Mouse (Mus musculus) left cerebral cortex, adult 9 months (tissue): ENCODE measurements around the gene Vasn.

Source experiments
- DNase-seq, 2 experiments: peaks; one replicate each; pipeline ENCODE4 v3.0.0; 2022; ENCODE audit warnings: low spot score in 2 of 2

The Vasn gene

DNA sequence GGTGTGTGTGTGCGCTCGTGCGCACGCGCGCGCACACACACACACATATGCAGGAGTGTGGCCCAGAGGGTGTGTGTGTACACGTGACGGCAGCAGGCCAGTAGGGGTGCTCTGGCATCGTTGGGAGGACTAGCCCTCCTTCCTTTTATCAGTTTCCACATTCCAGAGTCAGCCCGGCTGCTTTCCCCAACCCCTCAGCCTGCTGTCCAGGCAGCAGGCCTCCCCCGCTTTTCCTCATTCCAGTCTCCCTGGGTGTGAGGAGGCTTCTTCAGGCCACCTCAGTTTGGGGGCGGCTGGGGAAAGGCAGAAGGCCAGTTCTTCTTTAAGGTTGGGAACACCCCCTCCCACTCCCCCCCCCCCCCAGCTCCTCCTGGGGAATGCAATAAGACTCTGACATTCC is 2.4 kb downstream of the Vasn start:
- DNase-seq, result peak; percentile 60 to 74

DNA sequence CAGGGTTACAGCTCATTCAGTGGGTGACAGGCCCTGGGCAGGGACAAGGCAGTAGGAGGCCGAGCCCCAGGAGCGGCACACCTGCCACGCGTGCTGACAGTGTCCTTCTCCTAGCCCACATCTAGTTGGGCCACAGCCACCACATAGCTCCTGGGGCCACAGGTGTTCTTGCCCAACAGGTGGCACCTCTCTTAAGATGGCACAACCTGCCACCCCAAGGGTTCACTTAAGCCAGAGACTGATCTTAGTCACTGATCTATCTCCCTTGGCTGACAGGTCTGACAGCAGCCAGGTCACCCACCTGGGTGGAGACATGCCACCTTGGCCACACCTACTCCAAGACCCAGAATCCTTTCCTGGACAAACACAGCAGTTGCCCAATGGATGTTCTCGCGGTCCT is 3.2 kb downstream of the Vasn start:
- DNase-seq, result no peak

DNA sequence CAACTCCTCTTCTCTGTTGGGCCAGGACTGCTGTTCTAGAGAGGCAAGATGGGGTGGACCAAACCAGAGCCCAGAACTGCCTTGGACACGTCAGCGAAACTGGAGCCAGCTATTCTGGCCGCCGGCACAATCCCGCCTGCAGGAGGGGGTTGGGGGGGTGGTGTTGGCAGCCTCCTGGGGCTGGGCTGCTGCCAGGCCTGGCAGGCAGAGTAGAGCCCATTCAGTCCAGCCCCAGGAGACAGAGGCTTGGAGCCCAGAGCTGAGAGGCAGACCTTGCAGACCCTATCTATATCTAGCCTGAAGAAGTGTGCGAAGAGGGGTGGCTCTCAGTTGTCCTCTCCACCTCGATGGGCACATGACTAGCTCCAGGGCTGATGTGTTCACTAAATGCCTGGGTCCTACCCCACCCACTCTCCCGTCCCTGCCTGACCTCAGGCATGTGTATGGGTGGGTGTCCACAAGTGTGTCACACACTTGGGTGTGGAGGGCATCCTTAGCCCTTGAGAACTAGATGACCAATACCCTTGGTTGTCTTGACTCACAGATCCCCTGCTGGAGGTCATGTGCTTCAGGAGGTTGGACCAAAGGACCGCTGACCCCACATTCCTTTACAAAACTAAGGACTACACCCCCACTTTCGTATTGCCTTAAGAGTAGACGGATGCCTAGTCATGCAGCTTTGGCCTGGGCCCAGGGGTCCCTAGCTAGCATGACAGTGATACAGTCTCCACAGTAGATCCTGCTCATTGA is 4.1 kb downstream of the Vasn start:
- DNase-seq, result peak in 1 of 2 experiments; percentile 84

DNA sequence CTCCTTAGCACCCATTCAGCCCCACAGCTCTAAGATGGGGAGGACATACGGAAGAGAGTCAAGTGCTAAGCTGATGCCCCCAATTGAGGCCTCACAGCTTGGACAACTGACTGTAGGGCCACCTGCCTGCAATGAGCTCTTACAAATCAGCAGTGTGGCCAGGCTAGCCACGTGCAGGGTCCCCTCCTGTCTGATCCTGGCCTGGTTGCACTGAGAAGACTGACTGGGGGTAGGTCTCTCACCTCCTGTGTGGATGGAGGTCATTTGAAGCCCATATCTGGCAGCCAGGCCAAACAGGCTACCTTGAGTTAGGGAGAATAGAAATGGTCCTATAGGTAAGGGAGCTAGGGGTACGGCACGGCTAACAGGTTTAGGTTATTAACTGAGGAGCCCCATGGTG is 6.1 kb downstream of the Vasn start:
- DNase-seq, result no peak

DNA sequence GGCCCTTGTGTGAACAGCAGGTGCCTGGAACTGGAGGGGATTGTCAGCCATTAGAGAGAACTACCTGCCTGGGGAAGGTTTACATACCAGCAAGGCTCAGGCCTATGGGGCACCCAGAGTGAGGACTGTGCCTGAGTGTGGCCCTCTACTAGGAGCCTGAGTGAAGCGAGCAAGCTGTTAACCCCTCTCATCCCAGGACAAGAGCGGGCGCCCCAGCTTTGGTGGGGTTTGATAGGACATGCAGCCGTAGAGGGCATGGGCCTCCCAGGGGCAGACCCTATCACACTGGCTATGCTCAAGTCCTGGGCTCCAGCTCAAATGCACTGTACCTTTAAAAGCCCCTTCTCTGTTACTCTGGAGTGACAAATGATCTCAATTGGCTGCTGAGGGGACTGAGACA is 7.1 kb downstream of the Vasn start:
- no peak for DNase-seq

DNA sequence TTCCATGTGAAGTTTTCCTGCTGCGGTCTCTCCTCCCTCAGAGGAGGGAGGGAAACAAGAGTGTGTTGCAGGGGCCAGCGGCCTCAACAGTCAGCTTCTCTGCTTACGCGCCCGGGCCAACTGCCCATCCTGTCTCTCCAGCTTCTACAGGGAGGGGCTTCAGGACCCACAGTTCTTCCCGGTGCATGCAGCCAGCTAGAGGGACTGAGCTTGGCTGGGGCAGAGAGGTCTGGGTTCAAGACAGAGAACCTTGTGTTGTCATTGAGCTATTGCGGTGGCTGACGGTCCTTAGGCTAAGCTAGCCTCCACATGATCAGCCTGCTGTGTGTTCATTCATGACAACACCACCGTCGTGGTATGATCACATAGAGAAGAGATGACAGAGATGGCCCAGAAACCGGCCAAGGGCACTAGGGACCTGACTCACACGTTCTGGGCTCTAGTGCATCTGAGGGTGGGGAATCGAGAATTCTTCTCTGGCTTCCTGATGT is 8.0 kb downstream of the Vasn start:
- DNase-seq, result no peak

DNA sequence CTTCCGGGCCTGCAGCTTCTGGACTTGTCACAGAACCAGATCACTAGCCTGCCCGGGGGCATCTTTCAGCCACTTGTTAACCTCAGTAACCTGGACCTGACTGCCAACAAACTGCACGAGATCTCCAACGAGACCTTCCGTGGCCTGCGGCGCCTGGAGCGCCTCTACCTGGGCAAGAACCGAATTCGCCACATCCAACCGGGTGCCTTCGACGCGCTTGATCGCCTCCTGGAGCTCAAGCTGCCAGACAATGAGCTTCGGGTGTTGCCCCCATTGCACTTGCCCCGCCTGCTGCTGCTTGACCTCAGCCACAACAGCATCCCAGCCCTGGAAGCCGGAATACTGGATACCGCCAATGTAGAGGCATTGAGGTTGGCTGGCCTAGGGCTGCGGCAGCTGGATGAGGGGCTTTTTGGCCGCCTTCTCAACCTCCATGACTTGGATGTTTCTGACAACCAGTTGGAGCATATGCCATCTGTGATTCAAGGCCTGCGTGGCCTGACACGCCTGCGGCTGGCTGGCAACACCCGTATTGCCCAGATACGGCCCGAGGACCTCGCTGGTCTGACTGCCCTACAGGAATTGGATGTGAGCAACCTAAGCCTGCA is 8.8 kb downstream of the Vasn start:
- DNase-seq, result no peak

DNA sequence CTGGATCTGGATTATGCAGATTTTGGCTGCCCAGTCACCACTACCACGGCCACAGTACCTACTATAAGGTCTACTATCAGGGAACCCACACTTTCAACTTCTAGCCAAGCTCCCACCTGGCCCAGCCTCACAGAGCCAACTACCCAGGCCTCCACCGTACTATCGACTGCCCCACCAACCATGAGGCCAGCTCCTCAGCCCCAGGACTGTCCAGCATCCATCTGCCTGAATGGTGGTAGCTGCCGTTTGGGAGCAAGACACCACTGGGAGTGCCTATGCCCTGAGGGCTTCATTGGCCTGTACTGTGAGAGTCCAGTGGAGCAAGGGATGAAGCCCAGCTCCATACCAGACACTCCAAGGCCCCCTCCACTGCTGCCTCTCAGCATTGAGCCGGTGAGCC is 9.5 kb downstream of the Vasn start:
- DNase-seq, result no peak

DNA sequence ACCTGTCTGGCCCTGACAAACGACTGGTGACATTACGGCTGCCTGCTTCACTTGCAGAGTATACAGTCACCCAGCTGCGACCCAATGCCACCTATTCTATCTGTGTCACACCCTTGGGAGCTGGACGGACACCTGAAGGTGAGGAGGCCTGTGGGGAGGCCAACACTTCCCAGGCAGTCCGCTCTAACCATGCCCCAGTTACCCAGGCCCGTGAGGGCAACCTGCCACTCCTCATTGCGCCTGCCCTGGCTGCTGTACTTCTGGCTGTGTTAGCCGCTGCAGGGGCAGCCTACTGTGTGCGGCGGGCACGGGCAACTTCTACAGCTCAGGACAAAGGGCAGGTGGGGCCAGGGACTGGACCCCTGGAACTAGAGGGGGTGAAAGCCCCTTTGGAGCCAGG is 10.0 kb downstream of the Vasn start:
- no peak for DNase-seq

DNA sequence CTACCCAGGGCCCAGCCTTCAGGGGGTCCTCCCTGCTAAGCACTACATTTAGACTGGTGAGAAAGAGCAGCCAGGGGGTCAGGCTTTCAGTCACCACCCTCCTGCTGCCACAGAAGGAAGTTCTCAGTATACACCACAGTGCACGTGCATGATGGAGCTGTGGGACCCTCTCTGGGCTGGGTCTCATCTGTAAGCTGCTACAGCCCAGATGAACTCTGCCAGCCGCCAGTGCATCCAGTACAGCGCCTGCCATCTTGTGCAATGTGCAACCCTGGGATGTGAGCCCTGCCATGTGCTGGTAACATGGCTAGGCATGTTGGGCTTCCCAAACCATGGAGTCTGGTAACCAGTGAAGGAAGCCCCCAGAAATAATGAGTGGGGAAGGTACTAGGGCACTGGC is 10.4 kb downstream of the Vasn start:
- DNase-seq, result no peak

DNA sequence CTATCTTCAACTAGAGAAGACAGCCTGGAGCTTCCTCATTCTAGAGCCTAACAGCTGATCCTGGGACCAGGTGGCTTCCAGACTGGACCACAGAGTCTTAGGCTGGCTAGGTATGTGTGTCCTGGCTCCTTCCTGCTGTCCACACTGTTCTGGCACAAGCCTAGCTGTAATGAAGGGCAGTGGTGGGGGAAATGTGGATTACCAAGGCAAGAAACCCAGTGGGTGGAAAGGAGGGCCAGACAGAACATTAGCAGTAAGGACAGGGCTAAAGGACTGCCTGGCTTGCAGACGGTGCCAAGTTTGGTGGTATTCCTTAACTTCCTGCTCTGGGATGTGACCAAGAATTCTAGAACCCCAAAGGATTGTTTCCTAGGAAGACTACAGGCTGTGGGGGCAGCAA is 11.3 kb downstream of the Vasn start:
- DNase-seq, result no peak

DNA sequence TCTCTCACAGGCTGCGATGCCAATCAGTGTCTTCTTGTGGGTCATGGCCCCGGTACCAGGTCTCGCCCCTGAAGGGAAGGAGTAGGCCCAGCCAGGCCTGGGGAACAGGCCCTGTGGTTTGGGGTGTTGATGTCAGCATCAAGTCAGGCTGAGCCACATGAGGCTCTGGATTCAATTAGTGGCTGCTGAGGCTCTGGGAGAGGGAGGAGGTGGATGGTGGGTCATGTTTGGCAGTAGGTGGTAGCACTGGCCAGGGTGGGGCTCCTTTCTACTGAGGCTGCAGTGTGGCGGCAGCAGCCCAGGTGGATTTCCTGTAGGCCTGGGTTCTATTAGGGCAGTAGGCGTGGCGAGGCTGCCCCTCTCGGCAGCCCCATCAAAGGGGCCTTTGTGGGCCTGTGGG is 11.9 kb downstream of the Vasn start:
- no peak for DNase-seq

DNA sequence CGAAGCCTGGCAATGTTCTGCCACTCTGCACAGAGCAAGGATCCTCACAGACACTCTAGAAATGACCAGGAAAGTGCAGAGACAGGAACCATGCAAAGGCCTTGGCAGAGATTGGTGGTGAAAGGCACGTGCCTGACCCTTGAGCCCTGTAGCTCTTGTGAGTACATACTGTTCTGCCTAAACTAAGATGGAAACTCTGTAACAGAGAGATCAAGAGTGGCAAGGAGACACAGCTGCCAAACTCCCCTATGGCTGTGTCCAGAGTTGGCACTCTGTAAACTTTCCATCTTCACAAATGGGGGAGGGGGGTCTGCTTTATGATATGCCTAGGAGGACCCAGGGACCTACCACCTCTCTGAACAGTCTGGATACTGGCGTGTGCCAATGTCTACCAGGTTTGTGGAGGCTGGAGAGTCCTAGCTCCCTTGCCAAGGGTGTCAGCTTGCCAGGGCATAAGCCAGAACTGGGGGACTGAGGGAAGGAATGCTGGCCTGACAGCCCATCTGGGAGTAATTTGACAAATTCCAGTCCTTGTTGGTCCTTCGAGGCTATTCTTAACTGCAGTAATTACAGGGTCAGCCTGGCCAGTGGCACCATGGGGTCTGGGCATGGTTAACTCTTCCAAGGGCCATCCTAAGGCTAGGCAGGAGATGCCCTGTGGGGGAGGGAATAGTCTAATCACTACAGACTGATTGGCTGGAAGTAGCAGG is 13.1 kb downstream of the Vasn start:
- no peak for DNase-seq

DNA sequence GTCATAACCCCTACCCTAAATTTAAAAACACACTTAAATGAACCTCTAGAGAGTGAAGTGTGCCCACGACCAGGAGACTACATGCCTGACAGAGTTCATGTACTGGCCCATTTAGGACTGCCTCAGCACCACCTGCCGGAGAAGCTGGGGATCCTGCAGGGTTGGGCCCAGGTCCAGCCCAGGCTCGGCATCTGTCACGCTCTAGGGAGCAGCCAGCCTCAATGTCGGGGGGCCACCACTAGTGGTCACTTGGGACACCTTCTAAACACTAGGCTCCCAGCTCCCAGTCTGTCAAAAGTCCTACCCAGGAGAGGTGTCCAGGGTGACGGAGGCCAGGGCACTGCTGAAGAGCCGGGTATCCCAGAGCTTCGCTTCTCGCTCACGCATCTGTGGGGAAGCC is 15.0 kb downstream of the Vasn start:
- no peak for DNase-seq

DNA sequence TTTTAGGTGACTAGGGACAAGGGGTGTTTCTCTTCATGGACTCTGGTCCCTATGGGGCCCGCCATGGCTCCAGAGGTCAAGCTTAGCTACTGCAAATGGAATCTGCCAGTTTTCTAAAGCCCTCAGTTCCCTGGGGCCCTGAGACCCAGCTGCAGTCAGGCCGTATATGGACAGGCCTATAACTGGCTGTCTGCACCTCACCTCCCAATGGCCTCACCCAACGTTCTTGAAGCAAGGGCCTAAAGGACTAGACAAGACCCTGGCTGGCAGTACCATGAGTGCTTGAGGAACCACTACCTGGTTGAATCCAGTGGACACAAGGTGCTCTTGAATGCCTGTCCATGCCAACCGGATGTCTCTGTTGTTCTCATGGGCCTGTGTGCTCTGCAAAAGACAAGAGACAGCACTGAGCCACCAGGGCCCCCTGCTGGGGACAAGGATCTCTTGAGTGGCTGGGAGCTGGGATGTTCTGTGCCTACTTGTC is 15.6 kb downstream of the Vasn start:
- no peak for DNase-seq

DNA sequence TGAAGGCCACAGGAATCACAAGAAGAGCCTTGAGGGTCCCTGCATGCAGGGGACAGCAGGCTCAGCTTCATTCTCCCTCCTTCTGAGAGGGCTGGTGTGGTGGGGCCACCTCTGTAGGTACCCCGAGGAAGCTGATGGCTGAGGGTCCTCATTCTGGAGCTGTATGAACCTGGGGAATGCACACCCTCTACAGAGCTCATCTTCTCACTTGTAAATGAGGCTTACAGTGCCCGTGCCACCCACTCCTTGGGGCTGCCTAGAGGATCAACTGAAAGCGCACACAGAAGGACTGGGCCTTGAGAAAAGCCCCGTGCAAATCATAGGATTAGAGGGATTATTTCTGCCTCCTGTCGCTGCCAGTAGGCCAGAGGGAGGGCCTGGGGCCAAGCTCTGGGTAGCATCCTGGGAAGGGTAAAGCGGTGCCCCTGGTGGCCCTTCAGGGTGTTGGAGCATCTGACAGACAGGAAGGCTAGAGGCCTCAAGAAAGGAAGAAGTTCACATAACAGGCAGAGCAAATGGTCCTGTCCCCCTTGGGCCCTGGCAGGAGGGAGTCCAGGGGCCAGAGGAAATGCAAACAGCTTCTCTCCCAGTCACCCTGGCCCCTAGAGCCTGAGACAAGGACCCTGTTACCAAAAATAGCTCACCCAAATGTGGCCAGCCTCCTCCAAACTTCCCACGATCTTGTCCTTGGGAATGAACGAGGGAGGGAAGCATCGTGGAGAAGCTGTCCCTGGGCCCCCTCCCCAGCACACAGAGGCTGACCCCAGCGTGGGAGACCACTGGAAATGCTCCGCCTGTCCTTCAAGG is 16.2 kb downstream of the Vasn start:
- DNase-seq, result no peak

DNA sequence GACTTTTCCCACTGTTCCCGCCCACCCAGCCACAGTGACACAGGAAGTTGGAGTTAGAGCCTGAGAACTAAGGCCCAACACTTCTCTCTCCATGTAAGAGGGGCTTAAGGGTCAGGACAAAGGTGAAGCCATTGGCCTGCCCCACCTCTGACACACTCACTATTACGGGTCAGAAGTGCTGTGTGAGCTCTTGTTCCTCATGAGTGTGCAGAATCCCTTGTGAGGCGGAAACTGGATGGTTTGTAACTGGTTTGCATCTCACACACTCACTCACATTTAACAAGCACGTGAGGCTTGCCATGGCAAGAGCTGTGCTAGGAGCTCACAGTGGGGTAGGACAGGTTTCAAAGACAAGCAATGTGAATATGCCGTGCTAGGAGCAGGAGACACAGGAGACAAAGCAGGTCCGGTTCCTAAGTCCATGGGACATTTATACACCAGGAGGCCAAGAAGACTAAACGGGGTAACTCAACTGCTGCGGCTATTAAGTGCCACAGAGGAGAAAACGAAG is 16.9 kb downstream of the Vasn start:
- DNase-seq, result no peak

DNA sequence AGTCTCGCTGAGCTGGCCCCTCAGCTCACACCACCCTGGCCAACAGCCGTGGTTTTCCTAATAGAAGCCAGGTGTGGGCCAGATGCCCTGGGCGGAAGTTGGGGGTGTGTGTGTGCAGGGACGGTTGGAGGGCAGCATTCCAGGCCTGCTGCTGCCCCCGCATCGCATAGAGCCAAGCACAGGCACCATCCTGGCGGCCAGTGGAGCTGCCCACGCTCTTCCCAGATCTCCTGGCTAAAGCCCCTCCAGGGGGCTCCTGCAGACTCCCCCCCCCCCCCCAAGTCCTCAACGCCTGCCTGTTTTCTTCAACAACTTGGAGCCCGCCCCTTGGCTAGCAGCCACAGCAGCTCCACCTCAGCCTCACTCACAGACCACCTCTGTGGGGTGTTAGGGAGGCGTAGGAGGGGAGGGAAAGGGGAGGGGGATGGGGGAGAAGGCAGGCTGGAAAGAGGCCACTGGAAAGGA is 19.1 kb downstream of the Vasn start:
- peak in 1 of 2 experiments; percentile 62 for DNase-seq

DNA sequence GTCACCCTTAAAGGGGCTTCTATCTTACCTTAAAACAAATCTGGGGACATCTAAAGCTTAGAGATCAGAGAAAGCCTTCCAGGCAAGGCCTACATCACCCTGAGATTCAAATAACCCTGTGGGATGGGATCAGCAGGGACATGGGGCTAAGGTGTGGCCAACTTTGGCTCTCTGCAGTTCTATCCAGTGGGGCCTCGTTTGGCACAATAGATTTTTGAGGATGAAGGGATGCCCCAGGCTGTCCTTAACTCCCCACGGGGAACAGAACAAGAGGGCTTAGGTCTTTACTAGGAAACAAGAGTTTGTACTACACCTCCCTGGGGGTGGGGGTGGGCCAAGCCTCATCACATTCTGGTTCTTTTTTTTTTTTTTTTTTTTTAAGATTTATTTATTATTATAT is 19.6 kb downstream of the Vasn start:
- no peak for DNase-seq

DNA sequence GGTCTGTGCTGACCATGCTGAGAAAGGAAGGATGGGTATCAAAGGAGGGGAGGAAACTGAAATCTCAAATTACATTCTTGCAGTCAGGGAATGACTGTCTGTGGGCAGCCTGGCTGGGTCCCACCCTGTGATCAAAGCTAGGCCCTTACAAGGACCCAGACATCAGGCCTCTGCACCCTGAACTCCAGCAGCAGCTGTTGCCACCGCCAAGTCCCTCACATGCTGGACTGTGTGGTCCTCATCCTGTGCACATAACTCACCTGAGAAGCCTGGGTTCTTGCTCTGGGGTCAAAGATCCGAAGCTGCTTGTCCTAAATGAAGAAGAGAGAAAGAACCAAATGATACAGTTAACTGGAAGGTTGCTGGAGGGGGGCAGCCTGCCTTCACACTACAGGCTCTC is 21.9 kb downstream of the Vasn start:
- no peak for DNase-seq

DNA sequence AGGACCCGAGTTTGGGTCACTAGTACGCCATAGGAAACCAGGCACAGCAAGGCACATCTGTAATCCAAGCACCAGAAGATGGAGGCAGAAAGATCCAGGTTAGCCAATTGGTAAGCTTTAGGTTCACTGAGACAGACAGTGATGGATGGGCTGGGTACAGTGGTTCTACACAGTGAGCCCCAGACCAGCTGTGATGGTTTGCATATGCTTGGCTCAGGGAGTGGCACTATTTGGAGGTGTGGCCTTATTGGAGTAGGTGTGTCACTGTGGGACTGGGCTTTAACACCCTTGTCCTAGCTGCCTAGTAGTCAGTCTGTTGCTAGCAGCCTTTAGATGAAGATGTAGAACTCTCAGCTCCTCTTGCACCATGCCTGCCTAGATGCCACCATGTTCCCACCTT is 24.1 kb downstream of the Vasn start:
- DNase-seq, result no peak

DNA sequence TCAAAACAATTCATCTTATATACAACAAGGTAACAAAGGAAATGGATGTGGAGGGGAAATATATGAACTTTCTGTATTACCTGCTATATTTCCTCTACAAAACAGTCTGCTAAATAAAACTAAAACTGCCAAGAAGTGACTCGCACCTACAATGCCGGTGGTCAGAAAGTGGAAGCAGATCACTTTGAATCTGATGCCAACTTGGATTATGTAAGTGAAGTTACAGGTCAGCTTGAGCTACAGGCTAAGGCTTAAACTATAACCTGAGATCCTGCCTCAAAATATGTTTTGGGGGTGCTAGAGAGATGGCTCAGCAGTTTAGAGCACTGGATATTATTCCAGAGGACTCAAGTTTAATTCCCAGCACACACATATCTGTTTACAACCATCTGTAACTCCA is 26.0 kb downstream of the Vasn start:
- DNase-seq, result no peak
